Mouse (Mus musculus): ENCODE results near the gene Vcpkmt. TPM values are rescaled to one million over a fixed set of nuclear protein-coding genes. Genes with fewer than 3 reads are reported as not detected.
"Not testable (repeated sequence)": the region's sequence is repeated elsewhere in the genome, so short reads cannot be mapped to it uniquely, and the experiment has no call there.

Vcpkmt gene
- total and polyA plus RNA-seq, 3 experiments: 2.0 to 3.5 (median 3.5) TPM

DNA sequence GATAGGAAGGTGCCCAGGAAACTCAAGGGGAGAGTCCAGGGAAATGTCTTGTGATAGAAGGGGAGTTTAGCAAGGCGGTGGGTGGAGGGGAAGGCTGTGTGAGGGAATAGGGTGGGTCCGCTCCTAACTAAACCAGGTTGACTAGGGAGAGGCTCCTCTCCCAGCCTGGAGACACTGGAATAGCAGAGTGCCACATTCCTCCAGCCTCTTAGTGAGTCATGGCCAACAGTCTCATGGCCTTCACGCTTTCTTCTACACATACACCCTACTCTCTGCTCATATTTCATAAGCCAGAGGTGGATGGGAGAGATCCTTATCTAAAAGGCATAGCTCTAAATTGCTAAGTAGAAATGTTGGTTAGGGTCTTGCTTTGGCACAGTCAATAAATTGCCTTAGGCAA lies 12.9 kb downstream of the Vcpkmt start:
- TF ChIP-seq POLR2A (IDR thresholded peaks at IDR 0.05; ENCODE audit: insufficient read depth, low read depth, low read length) (no peak), CTCF (IDR thresholded peaks at IDR 0.05) (no peak), EP300 (IDR thresholded peaks at IDR 0.05; ENCODE audit: insufficient read depth, low read depth, low read length) (no peak)
- no peaks in the 10 kb centered on the region for H3K79me2 ChIP-seq (replicated peaks; ENCODE audit: control insufficient read depth, insufficient read depth, low read length)
- no peak overlapping the region for H3K4me3 ChIP-seq
- no peaks in the 10 kb centered on the region for H3K36me3 ChIP-seq (ENCODE audit: control insufficient read depth, insufficient read depth, low read length)
- H3K4me1 ChIP-seq (ENCODE audit: control insufficient read depth, insufficient read depth, low read length): peaks cover 5% of the 10 kb centered on the region
- no peaks in the 10 kb centered on the region for H3K27me3 ChIP-seq (ENCODE audit: control insufficient read depth, insufficient read depth, low read length)
- intact Hi-C loops (cut with DNase I): no loop called here
- 91% methylated on average over 3 of the region's 3 CpGs for WGBS
- no peak overlapping the region for H3K9ac ChIP-seq (ENCODE audit: low read depth, low read length)
- no peak overlapping the region for H3K27ac ChIP-seq
- no peak for DNase-seq

- Histone ChIP-seq H3K27ac (no peak overlapping the region), H3K9ac (ENCODE audit: low read depth, low read length) (no peak overlapping the region), H3K36me3 (ENCODE audit: control insufficient read depth, insufficient read depth, low read length) (no peaks in the 10 kb centered on the region), H3K79me2 (replicated peaks; ENCODE audit: control insufficient read depth, insufficient read depth, low read length) (no peaks in the 10 kb centered on the region), H3K27me3 (ENCODE audit: control insufficient read depth, insufficient read depth, low read length) (no peaks in the 10 kb centered on the region), H3K4me1 (ENCODE audit: control insufficient read depth, insufficient read depth, low read length) (no peaks in the 10 kb centered on the region), H3K4me3 (no peak overlapping the region)
- 67% methylated on average over 3 of the region's 3 CpGs for WGBS
- intact Hi-C loops (cut with DNase I): no loop called here
- TF ChIP-seq POLR2A (IDR thresholded peaks at IDR 0.05; ENCODE audit: insufficient read depth, low read depth, low read length) (no peak), CTCF (IDR thresholded peaks at IDR 0.05) (no peak), EP300 (IDR thresholded peaks at IDR 0.05; ENCODE audit: insufficient read depth, low read depth, low read length) (no peak)
- DNase-seq: no peak
Observed at GRCm38 (mm10) chr12:69568266-69568665, 14.6 kb downstream of the Vcpkmt start.

DNA sequence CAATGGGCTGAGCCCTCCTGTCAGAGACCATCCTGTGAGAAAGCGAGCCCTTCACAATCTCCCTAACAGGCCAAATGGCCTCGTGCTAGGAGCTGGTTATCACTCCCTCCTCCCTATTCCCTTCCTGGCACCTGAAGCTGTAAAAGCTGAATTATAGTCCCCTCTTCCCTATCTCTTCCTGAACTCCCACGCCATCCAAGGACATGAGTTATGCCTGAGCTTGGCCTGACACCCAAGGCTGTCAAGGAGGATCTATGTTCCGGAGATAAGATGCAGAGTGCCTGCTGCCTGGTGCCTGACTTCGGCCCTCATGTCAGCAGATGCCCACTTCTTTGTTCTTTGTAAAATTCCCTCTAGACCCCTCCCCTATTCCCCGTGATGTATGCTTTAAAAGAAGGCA lies 21.8 kb downstream of the Vcpkmt start:
- H3K4me3 ChIP-seq; H3K4me1 ChIP-seq (ENCODE audit: control insufficient read depth, insufficient read depth, low read length); H3K79me2 ChIP-seq (replicated peaks; ENCODE audit: control insufficient read depth, insufficient read depth, low read length); H3K36me3 ChIP-seq (ENCODE audit: control insufficient read depth, insufficient read depth, low read length); H3K9ac ChIP-seq (ENCODE audit: low read depth, low read length); H3K27ac ChIP-seq; intact Hi-C loops (cut with DNase I); H3K27me3 ChIP-seq (ENCODE audit: control insufficient read depth, insufficient read depth, low read length); DNase-seq: not testable (repeated sequence)
- WGBS: 74% methylated on average over 6 of the region's 6 CpGs

DNA sequence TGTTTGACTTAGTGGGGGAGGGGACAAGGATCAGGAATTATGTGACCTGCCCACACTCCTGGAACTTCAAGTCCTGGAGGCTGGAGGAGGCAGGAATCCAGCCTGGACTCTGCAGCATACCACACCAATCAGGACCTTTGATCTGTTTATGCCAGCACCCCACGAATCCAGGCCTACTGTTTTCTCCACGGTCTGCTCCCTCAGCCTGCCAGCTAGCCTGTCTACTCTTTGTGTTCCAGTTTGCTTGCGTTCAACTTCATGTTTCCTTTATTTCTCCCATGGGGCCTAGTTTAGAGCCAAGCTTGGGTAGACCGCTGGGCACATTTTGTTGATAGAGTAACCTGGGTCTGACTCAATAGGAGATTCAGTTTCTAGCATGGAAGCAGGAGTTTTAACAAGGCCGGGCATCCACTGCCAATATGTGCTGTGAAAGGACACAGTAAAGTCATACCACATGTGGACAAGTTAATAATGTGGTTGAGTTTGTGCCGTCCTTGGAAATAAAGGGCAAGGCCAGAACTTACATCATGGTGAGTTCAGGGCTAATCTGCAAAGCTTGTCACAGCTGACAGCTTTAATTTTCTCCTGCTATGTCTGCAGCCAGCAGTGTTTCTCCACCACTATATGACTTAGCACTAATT lies 26.5 kb downstream of the Vcpkmt start:
- WGBS: 62% methylated on average over 6 of the region's 6 CpGs
- Histone ChIP-seq H3K4me3 (no peak overlapping the region), H3K27ac (no peak overlapping the region), H3K27me3 (ENCODE audit: control insufficient read depth, insufficient read depth, low read length) (no peaks in the 10 kb centered on the region), H3K79me2 (replicated peaks; ENCODE audit: control insufficient read depth, insufficient read depth, low read length) (no peaks in the 10 kb centered on the region), H3K9ac (ENCODE audit: low read depth, low read length) (no peak overlapping the region), H3K36me3 (ENCODE audit: control insufficient read depth, insufficient read depth, low read length) (no peaks in the 10 kb centered on the region), H3K4me1 (ENCODE audit: control insufficient read depth, insufficient read depth, low read length) (no peaks in the 10 kb centered on the region)
- no peak for DNase-seq
- TF ChIP-seq CTCF (IDR thresholded peaks at IDR 0.05) (no peak), POLR2A (IDR thresholded peaks at IDR 0.05; ENCODE audit: insufficient read depth, low read depth, low read length) (no peak), EP300 (IDR thresholded peaks at IDR 0.05; ENCODE audit: insufficient read depth, low read depth, low read length) (no peak)
- intact Hi-C loops (cut with DNase I): no loop called here

- Histone ChIP-seq H3K36me3 (ENCODE audit: control insufficient read depth, insufficient read depth, low read length) (no peaks in the 10 kb centered on the region), H3K4me3 (no peak overlapping the region), H3K27me3 (ENCODE audit: control insufficient read depth, insufficient read depth, low read length) (no peaks in the 10 kb centered on the region), H3K9ac (ENCODE audit: low read depth, low read length) (no peak overlapping the region), H3K79me2 (replicated peaks; ENCODE audit: control insufficient read depth, insufficient read depth, low read length) (no peaks in the 10 kb centered on the region), H3K27ac (no peak overlapping the region), H3K4me1 (ENCODE audit: control insufficient read depth, insufficient read depth, low read length) (peaks cover 2% of the 10 kb centered on the region; the same call in 1 of the 2 replicates)
- WGBS: 80% methylated on average over 13 of the region's 13 CpGs
- intact Hi-C loops (cut with DNase I): no loop called here
- no peak for TF ChIP-seq CTCF (IDR thresholded peaks at IDR 0.05)
- no peak for TF ChIP-seq EP300 (IDR thresholded peaks at IDR 0.05; ENCODE audit: insufficient read depth, low read depth, low read length)
- TF ChIP-seq POLR2A (IDR thresholded peaks at IDR 0.05; ENCODE audit: insufficient read depth, low read depth, low read length): no peak
- no peak for DNase-seq
Observed at GRCm38 (mm10) chr12:69545456-69546178, 37.2 kb downstream of the Vcpkmt start.

- whole genome bisulfite sequencing: 93% methylated on average over 6 of the region's 6 CpGs
- H3K79me2 ChIP-seq (replicated peaks; ENCODE audit: control insufficient read depth, insufficient read depth, low read length): no peaks in the 10 kb centered on the region
- H3K27ac ChIP-seq: no peak overlapping the region
- H3K4me3 ChIP-seq: no peak overlapping the region
- TF ChIP-seq CTCF (IDR thresholded peaks at IDR 0.05): no peak
- no peak for TF ChIP-seq POLR2A (IDR thresholded peaks at IDR 0.05; ENCODE audit: insufficient read depth, low read depth, low read length)
- TF ChIP-seq EP300 (IDR thresholded peaks at IDR 0.05; ENCODE audit: insufficient read depth, low read depth, low read length): no peak
- H3K27me3 ChIP-seq (ENCODE audit: control insufficient read depth, insufficient read depth, low read length): no peaks in the 10 kb centered on the region
- intact Hi-C loops (cut with DNase I): no loop called here
- DNase-seq: no peak
- H3K36me3 ChIP-seq (ENCODE audit: control insufficient read depth, insufficient read depth, low read length): no peaks in the 10 kb centered on the region
- no peak overlapping the region for H3K9ac ChIP-seq (ENCODE audit: low read depth, low read length)
- H3K4me1 ChIP-seq (ENCODE audit: control insufficient read depth, insufficient read depth, low read length): peaks cover 3% of the 10 kb centered on the region
Observed at GRCm38 (mm10) chr12:69544994-69545393, 37.8 kb downstream of the Vcpkmt start.

All from heart, adult 2 months (tissue).